Mouse (Mus musculus) embryonic facial prominence, embryonic 10.5 days (tissue): ENCODE measurements around the gene Tmc7. TPM values are rescaled to one million over a fixed set of nuclear protein-coding genes. Genes with fewer than 3 reads are reported as not detected.

Source experiments
- DNase-seq: peaks from one replicate; pipeline ENCODE4 v3.0.0-alpha.2; 2017; ENCODE audit warnings: low spot score
- H3K27ac ChIP-seq: fragments of 300-500 bp; sonication (generic); replicated peaks from 2 replicates; pipeline ENCODE4 v1.5.1; 2016; ENCODE audit warnings: mild to moderate bottlenecking
- H3K27me3 ChIP-seq: fragments of 300-500 bp; sonication (generic); replicated peaks from 2 replicates; pipeline ENCODE4 v1.6.1; 2016; ENCODE audit warnings: low read depth, mild to moderate bottlenecking; ENCODE audit not compliant: poor library complexity, severe bottlenecking
- H3K36me3 ChIP-seq: fragments of 300-500 bp; sonication (generic); replicated peaks from 2 replicates; pipeline ENCODE4 v1.6.1; 2016; ENCODE audit warnings: mild to moderate bottlenecking, moderate library complexity
- H3K4me1 ChIP-seq: fragments of 300-500 bp; sonication (generic); 2 replicates; pipeline ENCODE4 v1.6.1; 2016
- H3K4me3 ChIP-seq: fragments of 300-500 bp; sonication (generic); 2 replicates; pipeline ENCODE4 v1.5.1; 2016; ENCODE audit warnings: mild to moderate bottlenecking, moderate library complexity
- H3K9me3 ChIP-seq: fragments of 300-500 bp; sonication (generic); 2 replicates; pipeline ENCODE4 v1.6.1; 2016; ENCODE audit warnings: mild to moderate bottlenecking
- WGBS: fragments of 180-500 bp; shearing (Covaris S2); methylation state at CpG from one replicate; pipeline ENCODE4 v1.1.7; 2016; 5-methylcytosine and 5-hydroxymethylcytosine counted together
- polyA plus RNA-seq: library from polyadenylated mRNA; unstranded; fragments of >200 nt; fragmentation: Nextera tagmentation; extraction: Ambion mirVana; gene quantifications from 2 replicates; pipeline ENCODE4 v1.2.1, GENCODE M21; 2016

The Tmc7 gene
- polyA plus RNA-seq, 1 experiment from 2014 or later = 4.9 TPM

DNA sequence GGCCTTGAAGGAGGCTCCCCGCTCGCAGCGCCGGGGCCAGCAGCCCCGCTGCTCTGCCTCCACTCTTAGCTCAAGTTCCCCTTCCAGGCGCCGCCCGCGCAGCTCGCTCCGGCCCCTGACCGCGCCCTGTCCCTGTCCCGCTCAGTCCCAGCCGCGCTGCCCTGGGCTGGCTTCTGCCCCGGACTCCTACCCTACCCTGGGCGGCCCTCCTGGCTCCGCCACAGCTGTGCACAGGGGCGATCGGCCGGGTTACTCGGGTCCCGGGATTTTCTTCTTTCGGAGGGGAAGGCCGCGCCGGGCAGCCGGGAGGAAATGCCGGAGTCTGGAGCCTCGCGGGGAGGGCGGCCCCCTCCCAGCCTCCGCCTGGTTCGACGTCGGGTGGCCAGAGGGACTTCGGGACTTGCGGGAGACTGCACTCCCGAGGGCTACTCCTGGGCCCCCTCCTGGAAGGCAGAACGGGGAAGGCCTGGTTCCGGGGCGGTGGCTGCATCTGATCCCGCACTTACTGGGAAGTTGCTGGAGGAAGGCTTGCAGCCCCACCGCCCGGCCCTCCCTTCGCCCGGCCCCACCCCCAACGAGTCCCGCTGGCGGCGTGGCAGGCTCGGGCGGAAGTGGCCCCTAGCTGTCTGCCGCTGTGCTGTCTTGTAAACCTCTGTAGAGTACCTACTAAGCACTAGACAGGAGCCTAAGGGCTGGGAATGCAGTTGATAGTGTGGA, 92.9 kb downstream of the Tmc7 start, which contains the start of gene Itpripl2:
Gene Itpripl2 (minus strand): TSS at position 545 of the 717 bp plus-strand sequence.
- H3K27ac ChIP-seq = peak within 1 kb of the TSS; percentile 93
- H3K9me3 ChIP-seq = 0 out of 2 replicates have a peak, but pooled peaks cover 5% of the 10 kb centered on the region
- peak; percentile 89 for DNase-seq
- H3K4me1 ChIP-seq = peaks cover 40% of the 10 kb centered on the region
- peaks cover 63% of the 10 kb centered on the region for H3K27me3 ChIP-seq
- WGBS = 0% methylated on average over 55 of the region's 55 CpGs
- H3K36me3 ChIP-seq = peaks cover 8% of the 10 kb centered on the region
- peak within 1 kb of the TSS; percentile 83 for H3K4me3 ChIP-seq

DNA sequence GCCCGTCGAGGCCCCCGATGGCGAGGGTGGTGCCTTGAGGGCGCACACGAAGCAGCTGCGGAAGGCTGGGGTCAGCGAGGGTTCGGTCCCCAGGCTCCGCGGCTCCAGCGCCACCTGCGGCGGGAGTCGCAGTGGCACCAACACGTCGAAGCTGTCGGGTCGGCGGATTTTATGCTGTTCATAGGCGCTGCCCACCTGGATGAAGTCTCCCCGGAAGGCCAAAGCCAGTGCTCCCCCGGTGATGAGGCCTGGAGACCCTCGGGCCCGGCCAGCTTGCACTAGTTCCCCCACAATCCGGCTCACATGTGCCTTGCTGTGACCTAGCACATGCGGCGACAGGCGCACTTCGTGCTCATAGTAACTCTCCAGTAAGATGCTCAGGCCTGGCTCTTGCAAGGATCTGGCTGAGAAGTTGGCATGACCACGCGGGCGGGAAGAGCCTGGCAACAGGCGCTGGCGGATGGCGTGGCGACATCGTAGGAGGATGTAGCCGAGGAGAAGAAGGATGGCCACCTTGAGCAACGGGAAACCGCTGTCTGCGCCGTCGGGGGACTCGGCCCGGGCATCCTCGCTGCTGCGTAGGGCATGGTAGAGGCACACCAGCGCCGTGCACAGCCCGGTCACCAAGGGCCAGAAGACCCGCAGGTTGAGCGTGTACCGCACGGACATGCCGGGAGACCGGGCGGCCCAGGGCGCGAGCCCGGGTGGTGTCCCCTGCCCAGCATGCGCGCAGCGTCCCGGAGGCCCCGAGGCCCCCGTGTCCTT, 93.7 kb downstream of the Tmc7 start:
- Histone ChIP-seq H3K4me1 (peaks cover 40% of the 10 kb centered on the region), H3K36me3 (peaks cover 8% of the 10 kb centered on the region), H3K9me3 (0 out of 2 replicates have a peak, but pooled peaks cover 5% of the 10 kb centered on the region), H3K27me3 (peaks cover 63% of the 10 kb centered on the region), H3K4me3 (peak overlapping the region; percentile 83), H3K27ac (peak overlapping the region; percentile 93)
- WGBS = 3% methylated on average over 67 of the region's 67 CpGs
- peak; percentile 63 for DNase-seq

DNA sequence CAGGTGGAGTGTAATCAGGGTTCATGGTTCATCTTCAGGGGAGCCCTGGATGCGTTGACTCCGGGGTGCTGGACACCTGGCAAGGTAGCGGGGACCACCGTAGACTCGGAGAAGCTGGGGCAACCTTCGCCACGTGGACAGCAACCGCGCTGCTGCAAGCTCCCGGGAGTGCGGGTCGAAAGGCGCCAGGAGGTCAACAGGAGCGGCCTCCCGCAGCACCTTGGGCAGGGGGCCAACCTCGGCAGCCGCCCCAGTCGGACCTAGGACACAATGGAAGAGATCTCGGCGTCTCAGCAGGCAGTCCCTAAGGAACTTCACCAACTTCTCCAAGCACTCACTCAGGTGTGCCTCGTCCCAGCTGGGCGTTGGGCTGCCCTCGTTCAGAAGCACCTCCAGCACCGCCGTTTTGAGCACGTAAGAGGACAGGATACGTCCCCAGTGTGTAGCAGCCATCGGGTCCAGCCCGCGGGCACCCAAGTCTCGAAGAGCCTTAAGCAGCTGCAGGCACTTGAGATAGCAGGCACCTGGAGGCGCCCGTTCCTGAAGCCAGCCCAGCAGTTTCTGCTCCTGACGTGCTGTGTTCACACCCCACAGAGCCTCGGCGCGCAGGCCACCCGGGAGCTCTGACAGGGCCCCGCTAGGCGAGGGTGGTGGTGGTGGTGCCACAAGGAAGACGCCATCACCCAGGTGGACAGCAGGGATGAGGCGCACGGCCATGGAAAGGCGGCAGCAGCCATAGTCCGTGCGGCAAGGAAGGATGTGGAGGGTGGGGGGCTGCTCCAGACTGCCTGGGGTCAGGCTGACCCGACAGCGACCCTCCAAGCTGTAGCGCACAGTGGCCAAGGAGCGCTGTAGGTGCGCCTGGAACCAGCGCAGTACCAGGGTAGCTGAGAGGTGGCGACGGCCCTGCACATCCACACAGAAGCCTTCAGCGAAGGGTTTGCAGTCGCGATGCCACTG, 94.5 kb downstream of the Tmc7 start:
- Histone ChIP-seq H3K27me3 (peaks cover 63% of the 10 kb centered on the region), H3K36me3 (peaks cover 8% of the 10 kb centered on the region), H3K27ac (peak overlapping the region; percentile 93; the same call in 1 of the 2 replicates), H3K4me1 (peaks cover 40% of the 10 kb centered on the region), H3K9me3 (0 out of 2 replicates have a peak, but pooled peaks cover 5% of the 10 kb centered on the region), H3K4me3 (peak overlapping the region; percentile 83)
- WGBS = 12% methylated on average over 57 of the region's 57 CpGs
- DNase-seq = peak; percentile 33

DNA sequence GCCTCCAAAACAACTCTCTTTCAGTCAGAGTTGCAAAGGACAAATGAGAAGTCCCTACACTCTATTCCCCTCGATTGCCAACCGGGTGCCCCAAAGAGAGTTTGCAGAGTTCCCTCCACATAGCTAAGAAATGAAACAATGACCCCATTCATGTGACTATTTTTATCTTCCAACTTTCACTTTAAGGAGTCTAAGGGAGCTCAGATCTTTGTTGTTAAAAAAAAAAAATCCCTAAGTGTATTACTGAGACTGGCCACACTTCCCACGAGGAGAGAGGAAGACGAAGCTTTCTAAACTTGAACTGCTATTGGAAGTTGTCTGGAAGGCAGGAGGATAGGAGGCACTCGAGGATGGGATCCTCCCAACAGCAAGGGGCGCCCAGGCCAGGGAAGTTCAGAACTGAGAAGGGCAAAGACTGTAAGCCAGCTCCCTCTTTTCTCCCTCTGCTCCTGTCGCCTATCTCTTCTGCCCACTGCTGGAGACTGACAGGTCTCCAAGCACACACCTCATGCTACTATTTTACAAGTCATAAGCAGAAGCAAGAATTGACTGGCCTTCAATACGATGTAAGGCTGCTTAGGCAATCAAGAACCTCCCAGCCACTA, 96.4 kb downstream of the Tmc7 start:
- no peak overlapping the region for H3K27ac ChIP-seq
- no peak for DNase-seq
- 19% methylated on average over 8 of the region's 8 CpGs for WGBS
- H3K9me3 ChIP-seq = 0 out of 2 replicates have a peak, but pooled peaks cover 5% of the 10 kb centered on the region
- H3K27me3 ChIP-seq = peaks cover 56% of the 10 kb centered on the region
- H3K4me1 ChIP-seq = peaks cover 43% of the 10 kb centered on the region
- 0 out of 2 replicates have a peak overlapping the region, but pooled peaks have one; percentile 11 for H3K4me3 ChIP-seq
- peaks cover 8% of the 10 kb centered on the region for H3K36me3 ChIP-seq

DNA sequence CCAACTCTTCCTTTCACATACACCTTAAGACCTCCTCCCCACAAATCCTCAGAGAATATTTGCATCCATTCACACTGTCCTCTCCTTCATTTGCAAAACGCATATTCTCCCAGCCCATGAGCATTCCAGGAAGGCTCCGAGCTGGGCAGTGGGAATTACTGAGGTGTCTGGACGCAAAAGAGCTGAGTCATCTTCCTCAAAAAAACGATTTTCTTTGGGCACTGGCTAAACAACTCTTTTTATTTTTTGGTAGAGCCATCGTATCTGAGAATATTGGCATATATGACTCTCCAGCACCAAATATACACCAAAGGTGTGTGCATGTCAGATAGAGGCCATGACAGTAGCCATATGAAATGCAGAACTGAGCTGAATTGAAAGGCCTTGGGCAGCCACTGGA, 97.6 kb downstream of the Tmc7 start:
- H3K27me3 ChIP-seq = peaks cover 43% of the 10 kb centered on the region
- peaks cover 8% of the 10 kb centered on the region for H3K36me3 ChIP-seq
- peaks cover 39% of the 10 kb centered on the region for H3K4me1 ChIP-seq
- no peak overlapping the region for H3K27ac ChIP-seq
- WGBS = 60% methylated on average over 5 of the region's 5 CpGs
- 0 out of 2 replicates have a peak, but pooled peaks cover 5% of the 10 kb centered on the region for H3K9me3 ChIP-seq
- no peak overlapping the region for H3K4me3 ChIP-seq
- DNase-seq = no peak

Other genes starting within 250 kb of the Tmc7 start
- gene Syt17, start 136.5 kb downstream of the Tmc7 start, polyA plus RNA-seq = 1.7 and 1.9 TPM in 2 replicates
- 1.3 and 1.6 TPM in 2 replicates for gene Itpripl2, start 92.8 kb downstream of the Tmc7 start, polyA plus RNA-seq
- 128 and 134 TPM in 2 replicates for gene Coq7, start 51.4 kb downstream of the Tmc7 start, polyA plus RNA-seq
- gene Tmc5, start 12.6 kb upstream of the Tmc7 start, polyA plus RNA-seq = 0.05 TPM in 1 of 2 replicates, not detected in the other
- 65.1 and 68.7 TPM in 2 replicates for gene Gde1, start 121.0 kb upstream of the Tmc7 start, polyA plus RNA-seq
- gene Ccp110, start 127.8 kb upstream of the Tmc7 start, polyA plus RNA-seq = 34.3 and 37.2 TPM in 2 replicates
- gene Vps35l, start 155.5 kb upstream of the Tmc7 start, polyA plus RNA-seq = 69.1 and 70.0 TPM in 2 replicates